Mouse (Mus musculus): ENCODE measurements around the gene Stx2.

GRCm38 (mm10) chr5:129037739-129038138 is 29.4 kb upstream of the Stx2 start:
- TF ChIP-seq CTCF (IDR thresholded peaks at IDR 0.05) (no peak), EP300 (IDR thresholded peaks at IDR 0.05) (no peak)

All from lung, postnatal 0 days (tissue).